Mouse (Mus musculus): ENCODE data around the gene Gm10837. TPM values are rescaled to one million over a fixed set of nuclear protein-coding genes. Genes with fewer than 3 reads are reported as not detected.
A peak's percentile ranks its signal among the peaks of the same experiment; 100 is the strongest.

The Gm10837 gene
- polyA plus RNA-seq, 1 experiment from 2014 or later = 0.14 TPM

- Histone ChIP-seq H3K4me2 (ENCODE audit: low read depth, low read length) (peak overlapping the region; percentile 37; the same call in 1 of the 2 replicates), H3K4me1 (ENCODE audit: control insufficient read depth, insufficient read depth, low read length) (peaks cover 12% of the 10 kb centered on the region), H3K9ac (ENCODE audit: low read depth, low read length) (no peak overlapping the region; the same call in 1 of the 2 replicates), H3K36me3 (ENCODE audit: control insufficient read depth, insufficient read depth, low read length) (no peaks in the 10 kb centered on the region), H3K4me3 (ENCODE audit: low read depth, low read length) (peak overlapping the region; percentile 49; the same call in 1 of the 2 replicates), H3K9me3 (ENCODE audit: control insufficient read depth, low read length) (no peaks in the 10 kb centered on the region), H3K27ac (replicated peaks; ENCODE audit: low read depth, low read length) (no peak overlapping the region), H3K27me3 (replicated peaks; ENCODE audit: control insufficient read depth, insufficient read depth, low read length) (peaks cover 97% of the 10 kb centered on the region)
- no peak for ATAC-seq (ENCODE audit: low read depth)
- WGBS = 13% methylated on average over 17 of the region's 17 CpGs
- no peak for DNase-seq (ENCODE audit: low spot score)
These were observed 10.8 kb upstream of the Gm10837 start for GRCm38 (mm10) chr14:122479461-122480109.

GRCm38 (mm10) chr14:122480355-122480754, 10.0 kb upstream of the Gm10837 start:
- peak overlapping the region; percentile 7; the same call in 1 of the 2 replicates for H3K4me2 ChIP-seq (ENCODE audit: low read depth, low read length)

GRCm38 (mm10) chr14:122481181-122481580, 9.2 kb upstream of the Gm10837 start:
- Histone ChIP-seq H3K9ac (ENCODE audit: low read depth, low read length) (no peak overlapping the region; the same call in 1 of the 2 replicates), H3K4me2 (ENCODE audit: low read depth, low read length) (peak overlapping the region; percentile 21; the same call in 1 of the 2 replicates), H3K9me3 (ENCODE audit: control insufficient read depth, low read length) (no peaks in the 10 kb centered on the region), H3K36me3 (ENCODE audit: control insufficient read depth, insufficient read depth, low read length) (no peaks in the 10 kb centered on the region), H3K27me3 (replicated peaks; ENCODE audit: control insufficient read depth, insufficient read depth, low read length) (peaks cover 97% of the 10 kb centered on the region), H3K4me1 (ENCODE audit: control insufficient read depth, insufficient read depth, low read length) (no peaks in the 10 kb centered on the region), H3K4me3 (ENCODE audit: low read depth, low read length) (no peak overlapping the region; the same call in 1 of the 2 replicates), H3K27ac (replicated peaks; ENCODE audit: low read depth, low read length) (no peak overlapping the region; the same call in 1 of the 2 replicates)
- DNase-seq (ENCODE audit: low spot score) (no peak), ATAC-seq (ENCODE audit: low read depth) (0 out of 2 replicates have a peak, but pooled peaks have one; percentile 24)
- 4% methylated on average over 15 of the region's 15 CpGs for WGBS

More at GRCm38 (mm10) chr14:122480355-122480754, 10.0 kb upstream of the Gm10837 start:
- WGBS = 7% methylated on average over 2 of the region's 2 CpGs
- no peak for DNase-seq (ENCODE audit: low spot score)
- Histone ChIP-seq H3K4me3 (ENCODE audit: low read depth, low read length) (peak overlapping the region; percentile 5; the same call in 1 of the 2 replicates), H3K36me3 (ENCODE audit: control insufficient read depth, insufficient read depth, low read length) (no peaks in the 10 kb centered on the region), H3K9ac (ENCODE audit: low read depth, low read length) (peak overlapping the region; percentile 19; the same call in 1 of the 2 replicates), H3K9me3 (ENCODE audit: control insufficient read depth, low read length) (no peaks in the 10 kb centered on the region), H3K27me3 (replicated peaks; ENCODE audit: control insufficient read depth, insufficient read depth, low read length) (peaks cover 97% of the 10 kb centered on the region), H3K27ac (replicated peaks; ENCODE audit: low read depth, low read length) (no peak overlapping the region), H3K4me1 (ENCODE audit: control insufficient read depth, insufficient read depth, low read length) (0 out of 2 replicates have a peak, but pooled peaks cover 6% of the 10 kb centered on the region)
- no peak for ATAC-seq (ENCODE audit: low read depth)

- DNase-seq (ENCODE audit: low spot score) (no peak), ATAC-seq (ENCODE audit: low read depth) (peak; percentile 24; the same call in 1 of the 2 replicates)
- no peaks in the 10 kb centered on the region for H3K36me3 ChIP-seq (ENCODE audit: control insufficient read depth, insufficient read depth, low read length)
- H3K27ac ChIP-seq (replicated peaks; ENCODE audit: low read depth, low read length) = no peak overlapping the region
- H3K4me3 ChIP-seq (ENCODE audit: low read depth, low read length) = peak overlapping the region; percentile 11; the same call in 1 of the 2 replicates
- H3K9ac ChIP-seq (ENCODE audit: low read depth, low read length) = no peak overlapping the region; the same call in 1 of the 2 replicates
- peaks cover 96% of the 10 kb centered on the region for H3K27me3 ChIP-seq (replicated peaks; ENCODE audit: control insufficient read depth, insufficient read depth, low read length)
- WGBS = 3% methylated on average over 34 of the region's 38 CpGs
- H3K4me1 ChIP-seq (ENCODE audit: control insufficient read depth, insufficient read depth, low read length) = no peaks in the 10 kb centered on the region
- H3K9me3 ChIP-seq (ENCODE audit: control insufficient read depth, low read length) = no peaks in the 10 kb centered on the region
- H3K4me2 ChIP-seq (ENCODE audit: low read depth, low read length) = peak overlapping the region; percentile 21; the same call in 1 of the 2 replicates
These were observed 8.0 kb upstream of the Gm10837 start for GRCm38 (mm10) chr14:122482081-122483023.

GRCm38 (mm10) chr14:122483024-122483385, 7.4 kb upstream of the Gm10837 start:
- ATAC-seq (ENCODE audit: low read depth) (no peak), DNase-seq (ENCODE audit: low spot score) (no peak)
- H3K4me2 ChIP-seq (ENCODE audit: low read depth, low read length) = peak overlapping the region; percentile 21; the same call in 1 of the 2 replicates
- H3K36me3 ChIP-seq (ENCODE audit: control insufficient read depth, insufficient read depth, low read length) = no peaks in the 10 kb centered on the region
- H3K4me1 ChIP-seq (ENCODE audit: control insufficient read depth, insufficient read depth, low read length) = no peaks in the 10 kb centered on the region
- H3K27me3 ChIP-seq (replicated peaks; ENCODE audit: control insufficient read depth, insufficient read depth, low read length) = peaks cover 95% of the 10 kb centered on the region
- H3K9ac ChIP-seq (ENCODE audit: low read depth, low read length) = no peak overlapping the region
- 5% methylated on average over 5 of the region's 5 CpGs for WGBS
- H3K4me3 ChIP-seq (ENCODE audit: low read depth, low read length) = no peak overlapping the region
- no peaks in the 10 kb centered on the region for H3K9me3 ChIP-seq (ENCODE audit: control insufficient read depth, low read length)
- H3K27ac ChIP-seq (replicated peaks; ENCODE audit: low read depth, low read length) = no peak overlapping the region

- Histone ChIP-seq H3K4me1 (ENCODE audit: control insufficient read depth, insufficient read depth, low read length) (no peaks in the 10 kb centered on the region), H3K9me3 (ENCODE audit: control insufficient read depth, low read length) (no peaks in the 10 kb centered on the region), H3K4me2 (ENCODE audit: low read depth, low read length) (no peak overlapping the region), H3K4me3 (ENCODE audit: low read depth, low read length) (no peak overlapping the region), H3K27me3 (replicated peaks; ENCODE audit: control insufficient read depth, insufficient read depth, low read length) (peaks cover 92% of the 10 kb centered on the region), H3K36me3 (ENCODE audit: control insufficient read depth, insufficient read depth, low read length) (no peaks in the 10 kb centered on the region), H3K27ac (replicated peaks; ENCODE audit: low read depth, low read length) (no peak overlapping the region), H3K9ac (ENCODE audit: low read depth, low read length) (no peak overlapping the region)
- DNase-seq (ENCODE audit: low spot score) (no peak), ATAC-seq (ENCODE audit: low read depth) (no peak)
- 6% methylated on average over 18 of the region's 18 CpGs for WGBS
These were observed 6.6 kb upstream of the Gm10837 start for GRCm38 (mm10) chr14:122483556-122484421.

GRCm38 (mm10) chr14:122484458-122484843, 5.9 kb upstream of the Gm10837 start:
- no peak for DNase-seq (ENCODE audit: low spot score)
- no peaks in the 10 kb centered on the region for H3K4me1 ChIP-seq (ENCODE audit: control insufficient read depth, insufficient read depth, low read length)

More at GRCm38 (mm10) chr14:122484458-122484843, 5.9 kb upstream of the Gm10837 start:
- Histone ChIP-seq H3K9me3 (ENCODE audit: control insufficient read depth, low read length) (no peaks in the 10 kb centered on the region), H3K9ac (ENCODE audit: low read depth, low read length) (no peak overlapping the region), H3K36me3 (ENCODE audit: control insufficient read depth, insufficient read depth, low read length) (no peaks in the 10 kb centered on the region), H3K27me3 (replicated peaks; ENCODE audit: control insufficient read depth, insufficient read depth, low read length) (peaks cover 90% of the 10 kb centered on the region), H3K4me2 (ENCODE audit: low read depth, low read length) (no peak overlapping the region), H3K27ac (replicated peaks; ENCODE audit: low read depth, low read length) (no peak overlapping the region), H3K4me3 (ENCODE audit: low read depth, low read length) (no peak overlapping the region)
- 7% methylated on average over 2 of the region's 4 CpGs for WGBS
- ATAC-seq (ENCODE audit: low read depth) = no peak

All from embryonic facial prominence, embryonic 14.5 days (tissue).